Mouse (Mus musculus) embryonic fibroblast, embryonic 13.5 days (primary cell): Measurements from ENCODE around the gene Ddx31. TPM values are rescaled to one million over a fixed set of nuclear protein-coding genes. Genes with fewer than 3 reads are reported as not detected.

Experiments used
- H3K27ac ChIP-seq: 2 replicates; pipeline ENCODE4 v1.5.1; 2012; ENCODE audit warnings: low read length, control low read depth, inconsistent platforms; ENCODE audit not compliant: insufficient read depth
- H3K4me1 ChIP-seq: 2 replicates; pipeline ENCODE4 v1.6.1; 2011; ENCODE audit warnings: low read length; ENCODE audit not compliant: control insufficient read depth, insufficient read depth
- H3K4me3 ChIP-seq: 2 replicates; pipeline ENCODE4 v1.5.1; 2011; ENCODE audit warnings: mild to moderate bottlenecking, control low read depth, low read length; ENCODE audit not compliant: insufficient read depth
- CTCF ChIP-seq: IDR thresholded peaks from 2 replicates; pipeline ENCODE4 v1.5.1; 2011; ENCODE audit warnings: mild to moderate bottlenecking, control low read depth, low read length, moderate library complexity, borderline replicate concordance; ENCODE audit not compliant: insufficient read depth
- POLR2A ChIP-seq: IDR thresholded peaks from 2 replicates; pipeline ENCODE4 v1.6.1; 2011; ENCODE audit warnings: low read depth, mild to moderate bottlenecking, control low read depth, low read length, moderate library complexity
- polyA plus RNA-seq: library from polyadenylated mRNA; stranded (reverse); fragments of >200 nt; gene quantifications from 2 replicates; pipeline ENCODE4 v1.2.4, GENCODE M21; 2011; ENCODE audit warnings: low read depth; ENCODE audit not compliant: missing spikeins, insufficient read length

The Ddx31 gene
- polyA plus RNA-seq, 1 experiment, result 9.3 TPM

GRCm38 (mm10) chr2:28909818-28910710 is 69.9 kb downstream of the Ddx31 start:
- Histone ChIP-seq H3K4me1 (no peaks in the 10 kb centered on the region), H3K4me3 (no peak overlapping the region), H3K27ac (no peak overlapping the region)
- TF ChIP-seq CTCF (no peak), POLR2A (no peak)

DNA sequence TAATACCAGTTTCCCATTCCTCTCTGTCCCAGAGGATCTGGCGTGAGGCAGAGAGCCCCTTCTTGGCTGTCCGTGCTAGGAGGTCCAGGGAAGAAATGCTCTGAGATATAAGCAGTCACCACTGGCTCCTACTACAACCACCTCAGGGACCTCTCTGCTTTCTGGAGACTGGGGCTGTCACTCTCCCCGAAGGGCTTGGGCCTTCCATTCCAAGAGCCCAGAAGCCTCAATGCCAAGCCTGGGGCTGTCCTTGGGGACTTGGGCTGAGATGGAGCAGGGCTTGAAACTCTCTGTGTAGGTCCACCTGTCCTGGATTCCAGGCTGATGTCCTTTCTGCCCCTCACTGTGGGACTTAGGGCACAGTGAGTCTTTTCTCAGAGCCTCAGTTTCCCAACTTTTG is 70.7 kb downstream of the Ddx31 start:
- Histone ChIP-seq H3K4me3 (no peak overlapping the region), H3K27ac (no peak overlapping the region), H3K4me1 (no peaks in the 10 kb centered on the region)
- TF ChIP-seq CTCF (no peak), POLR2A (no peak)

- TF ChIP-seq CTCF (no peak), POLR2A (no peak)
- H3K4me3 ChIP-seq, result no peak overlapping the region
- no peak overlapping the region for H3K27ac ChIP-seq
- no peaks in the 10 kb centered on the region for H3K4me1 ChIP-seq
Measured at GRCm38 (mm10) chr2:28911331-28912038, 71.3 kb downstream of the Ddx31 start.

DNA sequence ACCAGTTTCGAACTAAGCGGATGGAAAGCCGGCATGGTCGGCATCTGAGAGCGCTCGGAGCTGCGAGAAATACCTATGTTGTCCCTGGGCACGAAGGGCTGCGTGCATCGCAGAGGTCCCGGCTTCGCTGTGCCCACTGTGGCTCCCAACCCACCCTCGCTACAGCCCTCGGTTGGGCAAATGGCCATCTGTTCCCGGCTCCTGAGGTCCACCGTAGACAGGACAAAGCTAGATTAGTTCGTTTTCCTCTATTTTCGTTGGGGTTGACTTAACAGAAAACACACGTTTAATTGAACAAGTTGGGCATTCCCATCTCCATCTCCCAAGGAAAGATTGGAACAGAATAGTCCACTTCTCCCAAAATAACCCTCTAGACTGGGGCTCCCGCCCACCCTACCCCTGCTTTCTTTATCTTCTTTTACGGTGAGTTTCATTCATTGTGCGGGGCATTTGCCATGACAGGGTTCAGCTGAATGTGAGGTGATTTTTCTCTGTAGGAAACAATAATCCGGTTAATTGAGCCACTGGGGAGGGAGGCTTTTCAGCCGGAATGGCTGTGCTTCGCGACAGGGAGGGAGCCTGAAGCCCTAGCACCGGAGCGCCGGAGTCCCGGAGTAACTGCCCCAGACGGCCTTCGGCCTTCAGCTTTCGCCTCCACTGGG is 72.0 kb downstream of the Ddx31 start:
- Histone ChIP-seq H3K4me3 (no peak overlapping the region), H3K27ac (no peak overlapping the region), H3K4me1 (no peaks in the 10 kb centered on the region)
- no peak for TF ChIP-seq CTCF
- no peak for TF ChIP-seq POLR2A

DNA sequence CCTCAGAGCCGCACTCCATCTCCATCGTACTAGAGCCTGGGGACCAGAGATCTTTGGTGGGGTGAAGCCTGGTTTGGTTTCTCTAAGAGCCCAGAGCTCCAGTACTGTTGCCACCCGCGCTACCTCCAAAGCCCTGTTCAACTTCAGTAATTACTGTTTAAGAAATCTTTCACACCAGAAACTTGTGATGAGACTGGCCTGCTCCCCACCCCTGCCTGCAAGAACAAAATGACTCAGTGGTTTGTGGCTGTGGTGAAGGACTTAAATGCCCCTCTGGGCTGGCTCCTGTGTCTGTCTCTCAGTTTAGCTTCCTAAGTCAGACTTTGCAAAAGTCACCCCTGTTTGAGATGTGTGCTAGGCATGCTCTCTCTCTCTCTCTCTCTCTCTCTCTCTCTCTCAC is 72.8 kb downstream of the Ddx31 start:
- H3K4me1 ChIP-seq, result no peaks in the 10 kb centered on the region
- H3K4me3 ChIP-seq, result no peak overlapping the region
- no peak overlapping the region for H3K27ac ChIP-seq
- TF ChIP-seq CTCF, result no peak
- TF ChIP-seq POLR2A, result no peak

DNA sequence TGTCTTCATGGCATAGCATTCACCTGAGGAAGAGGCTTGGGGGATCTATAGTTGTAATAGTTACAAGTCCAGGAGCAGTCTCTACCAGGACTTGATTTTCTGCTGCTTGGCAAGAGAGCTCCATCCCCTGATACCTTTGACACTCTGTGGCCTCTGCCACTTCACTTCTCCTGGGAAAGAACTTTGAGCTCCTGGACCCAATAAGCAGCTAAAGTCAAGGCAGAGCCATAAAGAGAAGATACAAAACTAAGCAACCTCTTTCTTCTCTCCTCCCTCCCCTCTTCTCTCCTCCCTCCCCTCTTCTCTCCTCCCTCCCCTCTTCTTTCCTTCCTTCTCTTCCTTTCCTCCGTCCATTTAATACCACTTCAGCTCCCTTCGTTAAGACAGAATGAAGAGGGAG is 73.9 kb downstream of the Ddx31 start:
- Histone ChIP-seq H3K4me1 (no peaks in the 10 kb centered on the region), H3K4me3 (no peak overlapping the region), H3K27ac (no peak overlapping the region)
- no peak for TF ChIP-seq POLR2A
- TF ChIP-seq CTCF, result no peak

- Histone ChIP-seq H3K4me3 (no peak overlapping the region), H3K27ac (no peak overlapping the region), H3K4me1 (no peaks in the 10 kb centered on the region)
- TF ChIP-seq POLR2A (no peak), CTCF (no peak)
Measured at GRCm38 (mm10) chr2:28915104-28915738, 75.0 kb downstream of the Ddx31 start.

DNA sequence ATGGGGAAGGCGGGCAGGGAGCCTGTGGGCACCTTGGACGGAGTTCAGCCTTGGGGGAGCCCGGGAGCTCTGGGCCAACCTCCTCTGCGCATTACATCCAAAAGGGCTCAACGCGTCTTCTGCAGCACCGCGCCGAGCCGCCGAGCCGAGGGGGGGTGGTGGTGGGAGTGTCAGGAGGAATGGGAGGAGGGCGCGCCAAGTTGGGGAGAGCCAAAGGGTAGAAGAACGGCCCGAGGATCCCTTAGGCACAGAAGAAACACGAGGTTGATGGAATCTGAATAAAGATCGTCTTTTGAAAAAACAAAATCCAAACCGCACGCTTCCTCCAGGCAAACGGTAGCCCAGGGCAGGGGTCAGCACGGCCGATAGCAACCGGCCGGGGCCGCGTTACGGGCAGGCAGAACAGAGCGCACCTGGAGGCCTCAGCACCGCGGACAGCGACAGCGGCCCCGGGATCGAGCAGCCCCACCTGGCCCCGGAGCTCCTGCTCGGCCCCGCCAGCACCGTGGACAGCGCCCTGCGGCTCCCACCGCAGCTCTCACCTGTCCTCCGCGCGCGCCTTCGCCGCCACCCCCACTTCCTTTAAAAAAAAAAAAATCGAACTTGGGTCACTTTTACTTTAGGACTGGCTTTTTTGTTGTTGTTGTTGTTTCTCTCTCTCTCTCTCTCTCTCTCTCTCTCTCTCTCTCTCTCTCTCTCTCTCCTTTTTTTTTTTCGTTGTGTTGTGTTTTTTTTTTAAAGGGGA is 75.7 kb downstream of the Ddx31 start:
- H3K4me1 ChIP-seq, result no peaks in the 10 kb centered on the region
- TF ChIP-seq CTCF (no peak), POLR2A (no peak)
- H3K27ac ChIP-seq, result no peak overlapping the region
- H3K4me3 ChIP-seq, result no peak overlapping the region

GRCm38 (mm10) chr2:28916513-28916865 is 76.3 kb downstream of the Ddx31 start, which contains the start of gene Barhl1:
TSS of gene Barhl1 (minus strand) at chr2:28916668.
- Histone ChIP-seq H3K27ac (no peak within 1 kb of the TSS), H3K4me1 (no peaks in the 10 kb centered on the region), H3K4me3 (no peak within 1 kb of the TSS)
- TF ChIP-seq POLR2A (no peak), CTCF (no peak)
